Mouse (Mus musculus): Measurements from ENCODE around the gene Hes6.

DNA sequence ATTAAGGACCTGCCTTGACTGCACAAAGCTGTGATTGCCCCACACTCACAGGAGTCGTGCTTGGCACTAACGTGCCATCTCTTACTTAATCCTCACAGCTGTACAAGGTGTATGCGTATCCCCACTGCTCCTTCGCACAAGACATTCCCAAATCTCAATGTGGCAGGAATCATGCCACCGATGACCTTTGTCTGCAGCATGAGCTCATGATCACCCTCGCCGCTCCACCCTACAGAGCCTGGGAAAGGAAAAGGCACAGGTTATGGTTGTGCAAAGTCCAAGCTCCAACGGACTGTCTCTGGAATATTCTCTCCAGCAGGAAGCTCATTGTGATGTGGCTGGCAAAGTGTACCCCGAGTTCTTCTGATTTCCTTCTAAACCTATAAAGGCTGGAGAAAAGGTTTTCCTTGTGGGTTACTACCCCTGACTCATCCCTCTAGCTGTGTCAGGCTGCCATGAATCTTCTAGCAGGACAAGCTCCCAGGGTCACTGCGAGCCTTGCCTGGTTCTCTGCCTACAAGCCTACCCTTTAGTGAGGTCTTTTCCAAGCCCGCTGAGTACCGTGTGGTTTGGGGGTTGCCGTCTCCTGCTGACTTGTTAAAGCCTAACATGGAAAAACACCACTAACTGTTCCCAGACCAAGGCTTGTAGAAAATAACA lies 49.6 kb upstream of the Hes6 start:
- TF ChIP-seq CTCF (IDR thresholded peaks at IDR 0.05; ENCODE audit: control insufficient read depth, insufficient read depth, insufficient read length) (no peak), CEBPB (IDR thresholded peaks at IDR 0.05; ENCODE audit: low read depth) (no peak), USF1 (IDR thresholded peaks at IDR 0.05; ENCODE audit: low read depth) (no peak), MYOD1 (IDR thresholded peaks at IDR 0.05; ENCODE audit: control insufficient read depth, insufficient read length, low read depth) (no peak), MAX (IDR thresholded peaks at IDR 0.05) (no peak), MYOG (IDR thresholded peaks at IDR 0.05; ENCODE audit: control insufficient read depth, extremely low read depth, insufficient read length) (no peak), FOSL1 (IDR thresholded peaks at IDR 0.05; ENCODE audit: insufficient read depth, low read length, poor library complexity, severe bottlenecking) (no peak)
